Mouse (Mus musculus) erythroblast, adult 5-6 weeks (primary cell): ENCODE measurements around the gene Pknox1. TPM values are rescaled to one million over a fixed set of nuclear protein-coding genes. Genes with fewer than 3 reads are reported as not detected.
A peak's percentile ranks its signal among the peaks of the same experiment; 100 is the strongest.
"Not testable (repeated sequence)": the region's sequence is repeated elsewhere in the genome, so short reads cannot be mapped to it uniquely, and the experiment has no call there.

Experiments used
- ATAC-seq: replicated peaks from 2 replicates; pipeline ENCODE4 v1.8.0; 2016; ENCODE audit warnings: moderate number of reproducible peaks, mild to moderate bottlenecking, moderate TSS enrichment, inconsistent platforms; ENCODE audit not compliant: poor library complexity, low FRiP score, severe bottlenecking
- total RNA-seq, 2 experiments: library from RNA; stranded (forward) in 1 of 2; stranded (reverse) in 1 of 2; fragments of 150-400 nt in 1 of 2; fragments of 200-764, 138-1000 nt in 1 of 2; gene quantifications; 2 replicates each; pipeline versions ENCODE4 v1.2.3 to v1.2.4; 2015 to 2017; ENCODE audit warnings: low replicate concordance in 2 of 2

Gene Pknox1
- 8.5 and 8.6 TPM in 2 replicates for total RNA-seq (2015; ENCODE audit: low replicate concordance)
- total RNA-seq (2017; ENCODE audit: low replicate concordance), result 6.9 and 15.9 TPM in 2 replicates

- ATAC-seq, result peak; percentile 92
Measured at GRCm38 (mm10) chr17:31564015-31564857, at the start of gene Pknox1. Gene Pknox1, plus strand, starts transcription at chr17:31564734.

- peak; percentile 62 for ATAC-seq
Measured at GRCm38 (mm10) chr17:31519344-31519945, 45.1 kb upstream of the Pknox1 start.

- peak; percentile 97 for ATAC-seq
Measured at GRCm38 (mm10) chr17:31519946-31520838, 44.3 kb upstream of the Pknox1 start, which contains the start of the genes Wdr4 and Ndufv3. Gene Wdr4, minus strand, starts transcription at chr17:31519980. Gene Ndufv3, plus strand, starts transcription at chr17:31520115.

GRCm38 (mm10) chr17:31520895-31521294, 43.6 kb upstream of the Pknox1 start:
- ATAC-seq, result no peak

- no peak for ATAC-seq
Measured at GRCm38 (mm10) chr17:31521948-31522347, 42.6 kb upstream of the Pknox1 start.

GRCm38 (mm10) chr17:31525114-31525513, 39.4 kb upstream of the Pknox1 start:
- no peak for ATAC-seq

GRCm38 (mm10) chr17:31525816-31526215, 38.7 kb upstream of the Pknox1 start:
- ATAC-seq, result no peak

- no peak for ATAC-seq
Measured at GRCm38 (mm10) chr17:31529314-31529713, 35.2 kb upstream of the Pknox1 start.

- no peak for ATAC-seq
Measured at GRCm38 (mm10) chr17:31531441-31532158, 32.9 kb upstream of the Pknox1 start.

- not testable (repeated sequence) for ATAC-seq
Measured at GRCm38 (mm10) chr17:31532331-31532730, 32.2 kb upstream of the Pknox1 start.

GRCm38 (mm10) chr17:31535358-31535757, 29.2 kb upstream of the Pknox1 start:
- ATAC-seq, result no peak

GRCm38 (mm10) chr17:31535871-31536629, 28.5 kb upstream of the Pknox1 start:
- ATAC-seq, result no peak

GRCm38 (mm10) chr17:31540101-31540500, 24.4 kb upstream of the Pknox1 start:
- ATAC-seq, result no peak

- ATAC-seq, result no peak
Measured at GRCm38 (mm10) chr17:31540809-31541459, 23.6 kb upstream of the Pknox1 start.

GRCm38 (mm10) chr17:31541460-31541831, 23.1 kb upstream of the Pknox1 start:
- ATAC-seq, result no peak

- ATAC-seq, result no peak
Measured at GRCm38 (mm10) chr17:31543574-31543973, 21.0 kb upstream of the Pknox1 start.

- ATAC-seq, result no peak
Measured at GRCm38 (mm10) chr17:31546444-31547196, 17.9 kb upstream of the Pknox1 start.
